Mouse (Mus musculus): Measurements from ENCODE around the gene Gng8. TPM values are rescaled to one million over a fixed set of nuclear protein-coding genes. Genes with fewer than 3 reads are reported as not detected.

Gng8 gene
- polyA plus RNA-seq, 1 experiment from 2014 or later = 16.0 TPM

- H3K36me3 ChIP-seq (replicated peaks; ENCODE audit: control insufficient read depth, insufficient read depth, low read depth, low read length) = no peaks in the 10 kb centered on the region
- no peak for DNase-seq (ENCODE audit: low spot score)
- H3K4me3 ChIP-seq (ENCODE audit: low read depth, low read length) = no peak overlapping the region
These were observed 44.1 kb upstream of the Gng8 start for GRCm38 (mm10) chr7:16847507-16847906.

GRCm38 (mm10) chr7:16848579-16848978 lies 43.0 kb upstream of the Gng8 start:
- 18% methylated on average over 17 of the region's 17 CpGs for WGBS
- Histone ChIP-seq H3K27ac (replicated peaks; ENCODE audit: low read depth, low read length) (no peak overlapping the region), H3K27me3 (ENCODE audit: control insufficient read depth, insufficient read depth, low read length) (no peaks in the 10 kb centered on the region), H3K4me1 (ENCODE audit: control insufficient read depth, insufficient read depth, low read length) (peaks cover 3% of the 10 kb centered on the region; the same call in 1 of the 2 replicates), H3K4me3 (ENCODE audit: low read depth, low read length) (no peak overlapping the region), H3K36me3 (replicated peaks; ENCODE audit: control insufficient read depth, insufficient read depth, low read depth, low read length) (0 out of 2 replicates have a peak, but pooled peaks cover 3% of the 10 kb centered on the region), H3K9ac (replicated peaks; ENCODE audit: low read length) (no peak overlapping the region), H3K9me3 (replicated peaks; ENCODE audit: control insufficient read depth, low read length) (no peaks in the 10 kb centered on the region), H3K4me2 (ENCODE audit: low read depth, low read length) (no peak overlapping the region)
- no peak for ATAC-seq (replicated peaks; ENCODE audit: insufficient number of reproducible peaks, low FRiP score, low TSS enrichment, low read depth)
- peak; percentile 61 for DNase-seq (ENCODE audit: low spot score)

More at GRCm38 (mm10) chr7:16847507-16847906, 44.1 kb upstream of the Gng8 start:
- H3K27ac ChIP-seq (replicated peaks; ENCODE audit: low read depth, low read length) = no peak overlapping the region
- H3K4me2 ChIP-seq (ENCODE audit: low read depth, low read length) = no peak overlapping the region
- no peak for ATAC-seq (replicated peaks; ENCODE audit: insufficient number of reproducible peaks, low FRiP score, low TSS enrichment, low read depth)
- H3K4me1 ChIP-seq (ENCODE audit: control insufficient read depth, insufficient read depth, low read length) = peaks cover 3% of the 10 kb centered on the region; the same call in 1 of the 2 replicates
- 84% methylated on average over 19 of the region's 19 CpGs for WGBS
- H3K9ac ChIP-seq (replicated peaks; ENCODE audit: low read length) = no peak overlapping the region
- H3K27me3 ChIP-seq (ENCODE audit: control insufficient read depth, insufficient read depth, low read length) = no peaks in the 10 kb centered on the region
- H3K9me3 ChIP-seq (replicated peaks; ENCODE audit: control insufficient read depth, low read length) = no peaks in the 10 kb centered on the region

GRCm38 (mm10) chr7:16851636-16852035 lies 40.0 kb upstream of the Gng8 start:
- Histone ChIP-seq H3K27ac (replicated peaks; ENCODE audit: low read depth, low read length) (no peak overlapping the region), H3K4me1 (ENCODE audit: control insufficient read depth, insufficient read depth, low read length) (no peaks in the 10 kb centered on the region), H3K9me3 (replicated peaks; ENCODE audit: control insufficient read depth, low read length) (no peaks in the 10 kb centered on the region), H3K36me3 (replicated peaks; ENCODE audit: control insufficient read depth, insufficient read depth, low read depth, low read length) (peaks cover 5% of the 10 kb centered on the region), H3K4me3 (ENCODE audit: low read depth, low read length) (no peak overlapping the region), H3K4me2 (ENCODE audit: low read depth, low read length) (no peak overlapping the region), H3K9ac (replicated peaks; ENCODE audit: low read length) (no peak overlapping the region), H3K27me3 (ENCODE audit: control insufficient read depth, insufficient read depth, low read length) (no peaks in the 10 kb centered on the region)
- ATAC-seq (replicated peaks; ENCODE audit: insufficient number of reproducible peaks, low FRiP score, low TSS enrichment, low read depth) (no peak), DNase-seq (ENCODE audit: low spot score) (no peak)
- WGBS = 96% methylated on average over 4 of the region's 4 CpGs

- Histone ChIP-seq H3K27ac (replicated peaks; ENCODE audit: low read depth, low read length) (no peak overlapping the region), H3K4me2 (ENCODE audit: low read depth, low read length) (no peak overlapping the region), H3K4me1 (ENCODE audit: control insufficient read depth, insufficient read depth, low read length) (no peaks in the 10 kb centered on the region), H3K36me3 (replicated peaks; ENCODE audit: control insufficient read depth, insufficient read depth, low read depth, low read length) (peaks cover 5% of the 10 kb centered on the region), H3K9me3 (replicated peaks; ENCODE audit: control insufficient read depth, low read length) (no peaks in the 10 kb centered on the region), H3K27me3 (ENCODE audit: control insufficient read depth, insufficient read depth, low read length) (no peaks in the 10 kb centered on the region), H3K9ac (replicated peaks; ENCODE audit: low read length) (no peak overlapping the region), H3K4me3 (ENCODE audit: low read depth, low read length) (no peak overlapping the region)
- ATAC-seq (replicated peaks; ENCODE audit: insufficient number of reproducible peaks, low FRiP score, low TSS enrichment, low read depth) (no peak; the same call in 1 of the 2 replicates), DNase-seq (ENCODE audit: low spot score) (no peak)
- WGBS = 82% methylated on average over 14 of the region's 14 CpGs
These were observed 38.2 kb upstream of the Gng8 start for GRCm38 (mm10) chr7:16853302-16853831.

- Histone ChIP-seq H3K4me1 (ENCODE audit: control insufficient read depth, insufficient read depth, low read length) (no peaks in the 10 kb centered on the region), H3K27ac (replicated peaks; ENCODE audit: low read depth, low read length) (no peak overlapping the region), H3K4me2 (ENCODE audit: low read depth, low read length) (no peak overlapping the region), H3K9ac (replicated peaks; ENCODE audit: low read length) (no peak overlapping the region), H3K36me3 (replicated peaks; ENCODE audit: control insufficient read depth, insufficient read depth, low read depth, low read length) (peaks cover 3% of the 10 kb centered on the region), H3K9me3 (replicated peaks; ENCODE audit: control insufficient read depth, low read length) (no peaks in the 10 kb centered on the region), H3K27me3 (ENCODE audit: control insufficient read depth, insufficient read depth, low read length) (no peaks in the 10 kb centered on the region), H3K4me3 (ENCODE audit: low read depth, low read length) (no peak overlapping the region)
- DNase-seq (ENCODE audit: low spot score) (peak; percentile 49), ATAC-seq (replicated peaks; ENCODE audit: insufficient number of reproducible peaks, low FRiP score, low TSS enrichment, low read depth) (no peak)
- 17% methylated on average over 17 of the region's 17 CpGs for WGBS
These were observed 33.2 kb upstream of the Gng8 start for GRCm38 (mm10) chr7:16858336-16858735.

- H3K36me3 ChIP-seq (replicated peaks; ENCODE audit: control insufficient read depth, insufficient read depth, low read depth, low read length) = peaks cover 5% of the 10 kb centered on the region
- no peaks in the 10 kb centered on the region for H3K9me3 ChIP-seq (replicated peaks; ENCODE audit: control insufficient read depth, low read length)
- WGBS = 29% methylated on average over 5 of the region's 5 CpGs
- H3K27me3 ChIP-seq (ENCODE audit: control insufficient read depth, insufficient read depth, low read length) = no peaks in the 10 kb centered on the region
- H3K4me2 ChIP-seq (ENCODE audit: low read depth, low read length) = no peak overlapping the region
- no peak overlapping the region for H3K4me3 ChIP-seq (ENCODE audit: low read depth, low read length)
- no peaks in the 10 kb centered on the region for H3K4me1 ChIP-seq (ENCODE audit: control insufficient read depth, insufficient read depth, low read length)
- ATAC-seq (replicated peaks; ENCODE audit: insufficient number of reproducible peaks, low FRiP score, low TSS enrichment, low read depth) = no peak
- DNase-seq (ENCODE audit: low spot score) = peak; percentile 72
- no peak overlapping the region for H3K27ac ChIP-seq (replicated peaks; ENCODE audit: low read depth, low read length)
- H3K9ac ChIP-seq (replicated peaks; ENCODE audit: low read length) = no peak overlapping the region
These were observed 31.5 kb upstream of the Gng8 start for GRCm38 (mm10) chr7:16859902-16860651.

GRCm38 (mm10) chr7:16867488-16867887 lies 24.1 kb upstream of the Gng8 start:
- H3K36me3 ChIP-seq (replicated peaks; ENCODE audit: control insufficient read depth, insufficient read depth, low read depth, low read length) = peaks cover 2% of the 10 kb centered on the region
- H3K9ac ChIP-seq (replicated peaks; ENCODE audit: low read length) = no peak overlapping the region
- H3K4me1 ChIP-seq (ENCODE audit: control insufficient read depth, insufficient read depth, low read length) = no peaks in the 10 kb centered on the region
- ATAC-seq (replicated peaks; ENCODE audit: insufficient number of reproducible peaks, low FRiP score, low TSS enrichment, low read depth) (no peak), DNase-seq (ENCODE audit: low spot score) (no peak)
- H3K4me2 ChIP-seq (ENCODE audit: low read depth, low read length) = no peak overlapping the region
- H3K4me3 ChIP-seq (ENCODE audit: low read depth, low read length) = no peak overlapping the region
- H3K27me3 ChIP-seq (ENCODE audit: control insufficient read depth, insufficient read depth, low read length) = no peaks in the 10 kb centered on the region
- H3K9me3 ChIP-seq (replicated peaks; ENCODE audit: control insufficient read depth, low read length) = no peaks in the 10 kb centered on the region
- H3K27ac ChIP-seq (replicated peaks; ENCODE audit: low read depth, low read length) = no peak overlapping the region
- 85% methylated on average over 3 of the region's 3 CpGs for WGBS

- peak; percentile 91 for ATAC-seq (replicated peaks; ENCODE audit: insufficient number of reproducible peaks, low FRiP score, low TSS enrichment, low read depth)
- H3K4me2 ChIP-seq (ENCODE audit: low read depth, low read length) = peak overlapping the region; percentile 42
- peak overlapping the region; percentile 13; the same call in 1 of the 2 replicates for H3K4me3 ChIP-seq (ENCODE audit: low read depth, low read length)
- peak; percentile 87 for DNase-seq (ENCODE audit: low spot score)
- no peak overlapping the region for H3K9ac ChIP-seq (replicated peaks; ENCODE audit: low read length)
- no peak overlapping the region for H3K27ac ChIP-seq (replicated peaks; ENCODE audit: low read depth, low read length)
- no peaks in the 10 kb centered on the region for H3K27me3 ChIP-seq (ENCODE audit: control insufficient read depth, insufficient read depth, low read length)
- no peaks in the 10 kb centered on the region for H3K9me3 ChIP-seq (replicated peaks; ENCODE audit: control insufficient read depth, low read length)
- H3K36me3 ChIP-seq (replicated peaks; ENCODE audit: control insufficient read depth, insufficient read depth, low read depth, low read length) = peaks cover under 1% of the 10 kb centered on the region
- H3K4me1 ChIP-seq (ENCODE audit: control insufficient read depth, insufficient read depth, low read length) = no peaks in the 10 kb centered on the region
- 20% methylated on average over 16 of the region's 16 CpGs for WGBS
These were observed 22.1 kb upstream of the Gng8 start for GRCm38 (mm10) chr7:16869497-16869896.
